Mouse (Mus musculus): ENCODE data around the gene Spcs3. TPM values are rescaled to one million over a fixed set of nuclear protein-coding genes. Genes with fewer than 3 reads are reported as not detected.
A peak's percentile ranks its signal among the peaks of the same experiment; 100 is the strongest.
"Not testable (repeated sequence)": the region's sequence is repeated elsewhere in the genome, so short reads cannot be mapped to it uniquely, and the experiment has no call there.

The Spcs3 gene
- polyA plus RNA-seq, 1 experiment from 2014 or later: 84.5 TPM

DNA sequence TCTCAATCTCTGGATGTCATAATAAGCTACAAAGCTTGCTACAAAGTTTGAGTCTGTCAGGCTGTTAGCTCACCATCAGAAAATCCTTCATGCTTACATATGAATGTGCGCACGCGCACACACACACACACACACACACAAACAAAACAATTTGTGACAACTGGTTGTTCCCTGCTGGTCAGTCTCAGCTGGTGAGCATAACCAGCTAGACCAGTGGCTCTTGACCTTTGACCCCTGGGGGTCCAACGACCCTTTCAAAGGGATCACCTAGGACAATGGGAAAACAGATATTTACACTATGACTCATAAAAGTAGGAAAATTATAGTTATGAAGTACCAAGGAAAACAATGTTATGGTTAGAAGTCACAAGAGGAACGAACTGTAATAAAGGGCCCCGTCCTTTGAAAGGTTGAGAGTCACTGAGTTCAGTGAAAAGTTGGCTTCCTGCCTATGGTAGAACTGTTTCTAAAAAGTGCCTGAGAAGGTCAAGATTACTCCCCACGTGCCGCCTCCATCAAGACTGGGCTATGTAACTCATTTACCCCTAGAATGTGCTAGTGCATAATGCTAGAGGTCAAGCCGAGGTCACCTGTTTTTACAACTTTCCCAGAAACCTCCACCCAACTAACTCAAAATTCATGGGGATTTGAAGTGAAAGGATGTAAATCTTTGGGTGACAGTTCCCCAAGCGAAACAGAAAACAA is 10.9 kb downstream of the Spcs3 start:
- Histone ChIP-seq H3K9me3 (ENCODE audit: control insufficient read depth, low read length) (no peaks in the 10 kb centered on the region), H3K4me3 (ENCODE audit: low read depth, low read length) (no peak overlapping the region)
- ATAC-seq (ENCODE audit: low read depth): no peak

GRCm38 (mm10) chr8:54512200-54512599 is 17.6 kb downstream of the Spcs3 start:
- H3K36me3 ChIP-seq (ENCODE audit: control insufficient read depth, insufficient read depth, low read length); H3K9me3 ChIP-seq (ENCODE audit: control insufficient read depth, low read length); H3K27me3 ChIP-seq (replicated peaks; ENCODE audit: control insufficient read depth, insufficient read depth, low read length); DNase-seq (ENCODE audit: low spot score); H3K4me3 ChIP-seq (ENCODE audit: low read depth, low read length); ATAC-seq (ENCODE audit: low read depth); H3K9ac ChIP-seq (ENCODE audit: low read depth, low read length); H3K4me2 ChIP-seq (ENCODE audit: low read depth, low read length); H3K4me1 ChIP-seq (ENCODE audit: control insufficient read depth, insufficient read depth, low read length); H3K27ac ChIP-seq (replicated peaks; ENCODE audit: low read depth, low read length): not testable (repeated sequence)
- WGBS: 64% methylated on average over 4 of the region's 5 CpGs

More for the DNA sequence above, 10.9 kb downstream of the Spcs3 start:
- Histone ChIP-seq H3K36me3 (ENCODE audit: control insufficient read depth, insufficient read depth, low read length) (peaks cover 20% of the 10 kb centered on the region; the same call in 1 of the 2 replicates), H3K27me3 (replicated peaks; ENCODE audit: control insufficient read depth, insufficient read depth, low read length) (no peaks in the 10 kb centered on the region), H3K4me2 (ENCODE audit: low read depth, low read length) (no peak overlapping the region), H3K9ac (ENCODE audit: low read depth, low read length) (no peak overlapping the region), H3K4me1 (ENCODE audit: control insufficient read depth, insufficient read depth, low read length) (no peaks in the 10 kb centered on the region), H3K27ac (replicated peaks; ENCODE audit: low read depth, low read length) (no peak overlapping the region)
- no peak for DNase-seq (ENCODE audit: low spot score)
- WGBS: 83% methylated on average over 10 of the region's 10 CpGs

GRCm38 (mm10) chr8:54511791-54512190 is 18.0 kb downstream of the Spcs3 start:
- ATAC-seq (ENCODE audit: low read depth): no peak
- WGBS: 81% methylated on average over 3 of the region's 3 CpGs

DNA sequence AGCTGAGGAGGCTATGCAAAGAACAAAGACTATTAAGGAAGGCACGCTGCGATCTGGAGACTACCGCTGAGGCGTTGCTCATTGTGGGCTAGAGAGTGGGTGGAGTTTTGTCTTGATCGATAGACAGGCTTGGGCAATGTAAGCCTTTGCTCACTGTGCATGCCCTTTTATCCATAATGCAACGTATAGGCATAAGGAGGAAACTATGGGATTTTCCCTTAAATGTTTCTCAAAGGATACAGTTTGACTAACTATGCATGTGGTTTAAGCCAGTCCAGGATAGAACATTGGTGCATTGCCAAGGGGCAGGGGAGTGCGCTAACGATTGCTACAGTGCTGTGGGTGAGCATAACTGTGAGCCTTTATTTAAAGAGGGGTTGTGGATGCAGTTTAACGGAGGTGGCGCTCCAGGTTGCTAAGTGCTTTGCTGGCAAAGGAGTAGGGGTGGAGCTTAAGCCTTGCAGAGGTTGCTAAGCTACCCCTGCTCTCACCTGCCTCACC is 20.5 kb downstream of the Spcs3 start:
- Histone ChIP-seq H3K4me3 (ENCODE audit: low read depth, low read length) (peak overlapping the region; percentile 25), H3K27me3 (replicated peaks; ENCODE audit: control insufficient read depth, insufficient read depth, low read length) (no peaks in the 10 kb centered on the region), H3K9me3 (ENCODE audit: control insufficient read depth, low read length) (no peaks in the 10 kb centered on the region), H3K4me2 (ENCODE audit: low read depth, low read length) (peak overlapping the region; percentile 51), H3K4me1 (ENCODE audit: control insufficient read depth, insufficient read depth, low read length) (no peaks in the 10 kb centered on the region), H3K36me3 (ENCODE audit: control insufficient read depth, insufficient read depth, low read length) (no peaks in the 10 kb centered on the region), H3K9ac (ENCODE audit: low read depth, low read length) (no peak overlapping the region; the same call in 1 of the 2 replicates), H3K27ac (replicated peaks; ENCODE audit: low read depth, low read length) (no peak overlapping the region)
- 5% methylated on average over 10 of the region's 10 CpGs for WGBS
- peak; percentile 69 for DNase-seq (ENCODE audit: low spot score)
- peak; percentile 91 for ATAC-seq (ENCODE audit: low read depth)

More at GRCm38 (mm10) chr8:54511791-54512190, 18.0 kb downstream of the Spcs3 start:
- no peak for DNase-seq (ENCODE audit: low spot score)
- H3K4me2 ChIP-seq (ENCODE audit: low read depth, low read length): no peak overlapping the region
- no peaks in the 10 kb centered on the region for H3K36me3 ChIP-seq (ENCODE audit: control insufficient read depth, insufficient read depth, low read length)
- no peaks in the 10 kb centered on the region for H3K4me1 ChIP-seq (ENCODE audit: control insufficient read depth, insufficient read depth, low read length)
- H3K9ac ChIP-seq (ENCODE audit: low read depth, low read length): no peak overlapping the region
- H3K9me3 ChIP-seq (ENCODE audit: control insufficient read depth, low read length): no peaks in the 10 kb centered on the region
- H3K27me3 ChIP-seq (replicated peaks; ENCODE audit: control insufficient read depth, insufficient read depth, low read length): no peaks in the 10 kb centered on the region
- no peak overlapping the region for H3K4me3 ChIP-seq (ENCODE audit: low read depth, low read length)
- H3K27ac ChIP-seq (replicated peaks; ENCODE audit: low read depth, low read length): no peak overlapping the region

DNA sequence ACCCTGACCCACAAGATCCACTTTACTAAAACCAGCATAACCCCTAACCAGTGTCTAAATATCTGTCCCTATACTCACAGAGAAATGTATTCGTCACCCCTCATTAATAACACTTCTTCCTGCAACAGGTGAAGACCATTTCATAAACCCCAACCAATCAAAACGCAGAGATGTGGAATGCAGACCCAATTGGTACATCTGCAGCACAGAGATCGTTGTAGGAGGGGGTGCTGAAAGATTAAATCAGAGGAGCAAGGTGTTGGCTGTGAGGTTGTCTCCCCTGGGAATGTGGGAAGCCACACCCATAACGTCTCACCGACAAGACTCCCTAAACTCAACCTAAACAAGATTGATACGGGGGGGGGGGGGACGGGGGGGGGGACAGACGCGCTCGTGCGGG is 21.0 kb downstream of the Spcs3 start:
- H3K4me1 ChIP-seq (ENCODE audit: control insufficient read depth, insufficient read depth, low read length): no peaks in the 10 kb centered on the region
- no peak overlapping the region for H3K27ac ChIP-seq (replicated peaks; ENCODE audit: low read depth, low read length)
- peak; percentile 51 for ATAC-seq (ENCODE audit: low read depth)
- 5% methylated on average over 8 of the region's 11 CpGs for WGBS
- H3K4me2 ChIP-seq (ENCODE audit: low read depth, low read length): peak overlapping the region; percentile 51
- H3K27me3 ChIP-seq (replicated peaks; ENCODE audit: control insufficient read depth, insufficient read depth, low read length): no peaks in the 10 kb centered on the region
- peak; percentile 38 for DNase-seq (ENCODE audit: low spot score)
- H3K4me3 ChIP-seq (ENCODE audit: low read depth, low read length): peak overlapping the region; percentile 25; the same call in 1 of the 2 replicates
- H3K9ac ChIP-seq (ENCODE audit: low read depth, low read length): no peak overlapping the region
- no peaks in the 10 kb centered on the region for H3K9me3 ChIP-seq (ENCODE audit: control insufficient read depth, low read length)
- H3K36me3 ChIP-seq (ENCODE audit: control insufficient read depth, insufficient read depth, low read length): no peaks in the 10 kb centered on the region

GRCm38 (mm10) chr8:54508096-54508456 is 21.7 kb downstream of the Spcs3 start:
- Histone ChIP-seq H3K9ac (ENCODE audit: low read depth, low read length) (no peak overlapping the region), H3K4me2 (ENCODE audit: low read depth, low read length) (no peak overlapping the region), H3K36me3 (ENCODE audit: control insufficient read depth, insufficient read depth, low read length) (no peaks in the 10 kb centered on the region), H3K27me3 (replicated peaks; ENCODE audit: control insufficient read depth, insufficient read depth, low read length) (no peaks in the 10 kb centered on the region), H3K27ac (replicated peaks; ENCODE audit: low read depth, low read length) (no peak overlapping the region), H3K9me3 (ENCODE audit: control insufficient read depth, low read length) (no peaks in the 10 kb centered on the region), H3K4me3 (ENCODE audit: low read depth, low read length) (no peak overlapping the region), H3K4me1 (ENCODE audit: control insufficient read depth, insufficient read depth, low read length) (no peaks in the 10 kb centered on the region)
- no peak for DNase-seq (ENCODE audit: low spot score)
- no peak for ATAC-seq (ENCODE audit: low read depth)
- 21% methylated on average over 1 of the region's 1 CpGs for WGBS

DNA sequence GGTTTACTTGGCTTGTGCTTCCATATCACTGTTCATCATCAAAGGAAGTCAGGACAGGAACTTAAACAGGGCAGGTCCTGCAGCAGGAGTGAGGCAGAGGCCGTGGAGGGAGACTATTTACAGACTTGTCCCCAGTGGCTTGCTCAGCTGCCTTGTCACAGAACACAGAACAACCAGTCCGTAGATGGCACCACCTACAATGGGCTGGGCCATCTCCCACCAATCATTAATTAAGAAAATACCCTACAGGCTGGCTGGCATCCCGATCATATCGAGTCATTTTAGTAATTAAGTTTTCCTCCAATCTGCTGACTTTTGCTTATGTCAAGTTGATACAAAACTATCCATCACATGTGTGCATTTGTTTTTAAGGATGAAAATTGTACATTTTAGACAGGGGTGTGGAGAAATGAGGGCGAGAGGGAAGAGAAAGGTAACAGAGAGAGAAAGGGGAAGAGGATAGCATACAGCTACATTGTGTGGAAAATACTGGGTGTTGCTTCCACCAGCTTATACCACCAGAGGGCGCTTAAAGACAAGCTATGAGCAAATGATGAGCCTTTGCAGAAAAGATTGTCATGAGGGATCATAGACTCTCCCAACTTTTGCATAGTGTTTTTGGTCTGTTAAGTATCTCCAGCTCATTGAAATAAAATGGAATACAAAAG is 22.2 kb downstream of the Spcs3 start:
- no peaks in the 10 kb centered on the region for H3K9me3 ChIP-seq (ENCODE audit: control insufficient read depth, low read length)
- no peak overlapping the region for H3K9ac ChIP-seq (ENCODE audit: low read depth, low read length)
- no peak overlapping the region for H3K4me2 ChIP-seq (ENCODE audit: low read depth, low read length)
- H3K4me3 ChIP-seq (ENCODE audit: low read depth, low read length): no peak overlapping the region
- peak; percentile 67; the same call in 1 of the 2 replicates for ATAC-seq (ENCODE audit: low read depth)
- no peaks in the 10 kb centered on the region for H3K4me1 ChIP-seq (ENCODE audit: control insufficient read depth, insufficient read depth, low read length)
- no peaks in the 10 kb centered on the region for H3K36me3 ChIP-seq (ENCODE audit: control insufficient read depth, insufficient read depth, low read length)
- H3K27ac ChIP-seq (replicated peaks; ENCODE audit: low read depth, low read length): no peak overlapping the region
- DNase-seq (ENCODE audit: low spot score): peak; percentile 87
- WGBS: 28% methylated on average over 6 of the region's 6 CpGs
- H3K27me3 ChIP-seq (replicated peaks; ENCODE audit: control insufficient read depth, insufficient read depth, low read length): no peaks in the 10 kb centered on the region

GRCm38 (mm10) chr8:54505060-54505459 is 24.7 kb downstream of the Spcs3 start:
- no peak overlapping the region for H3K4me2 ChIP-seq (ENCODE audit: low read depth, low read length)
- H3K4me3 ChIP-seq (ENCODE audit: low read depth, low read length): no peak overlapping the region
- no peaks in the 10 kb centered on the region for H3K9me3 ChIP-seq (ENCODE audit: control insufficient read depth, low read length)
- no peaks in the 10 kb centered on the region for H3K27me3 ChIP-seq (replicated peaks; ENCODE audit: control insufficient read depth, insufficient read depth, low read length)
- WGBS: 68% methylated on average over 2 of the region's 2 CpGs
- no peaks in the 10 kb centered on the region for H3K36me3 ChIP-seq (ENCODE audit: control insufficient read depth, insufficient read depth, low read length)
- ATAC-seq (ENCODE audit: low read depth): no peak
- no peak overlapping the region for H3K9ac ChIP-seq (ENCODE audit: low read depth, low read length)
- DNase-seq (ENCODE audit: low spot score): no peak
- no peaks in the 10 kb centered on the region for H3K4me1 ChIP-seq (ENCODE audit: control insufficient read depth, insufficient read depth, low read length)
- no peak overlapping the region for H3K27ac ChIP-seq (replicated peaks; ENCODE audit: low read depth, low read length)
